Mouse (Mus musculus): ENCODE measurements around the gene Cript. TPM values are rescaled to one million over a fixed set of nuclear protein-coding genes. Genes with fewer than 3 reads are reported as not detected.

The Cript gene
- total and polyA plus RNA-seq, 3 experiments, result 30.2 to 41.8 TPM; not detected in 1

DNA sequence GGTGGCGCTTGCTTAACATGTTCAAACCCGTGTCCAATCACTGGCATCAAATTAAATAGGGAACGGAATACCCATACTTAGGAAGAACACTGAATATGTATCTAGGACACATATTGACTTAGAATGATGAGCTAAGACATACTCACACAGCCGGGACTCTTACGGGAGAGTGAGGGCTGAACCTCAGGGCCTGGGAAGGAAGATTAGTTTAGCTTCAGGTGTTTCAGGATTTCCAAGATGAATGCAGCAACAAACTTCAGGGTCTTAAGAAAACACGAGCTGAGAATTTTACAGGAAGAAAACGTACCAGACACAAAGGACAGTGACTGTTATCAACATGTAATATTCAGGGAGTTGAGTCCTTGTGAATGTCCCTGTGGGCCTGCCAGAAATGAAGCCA is 55.4 kb downstream of the Cript start:
- DNase-seq (ENCODE audit: low read depth, low spot score), result no peak
- Histone ChIP-seq H3K4me3 (ENCODE audit: control insufficient read depth in 1 of 2, insufficient read depth in 1 of 2, low read depth in 2 of 2, low read length in 2 of 2) (no peak overlapping the region), H3K9ac (ENCODE audit: control insufficient read depth, low read depth, low read length, poor library complexity, severe bottlenecking) (no peak overlapping the region)

DNA sequence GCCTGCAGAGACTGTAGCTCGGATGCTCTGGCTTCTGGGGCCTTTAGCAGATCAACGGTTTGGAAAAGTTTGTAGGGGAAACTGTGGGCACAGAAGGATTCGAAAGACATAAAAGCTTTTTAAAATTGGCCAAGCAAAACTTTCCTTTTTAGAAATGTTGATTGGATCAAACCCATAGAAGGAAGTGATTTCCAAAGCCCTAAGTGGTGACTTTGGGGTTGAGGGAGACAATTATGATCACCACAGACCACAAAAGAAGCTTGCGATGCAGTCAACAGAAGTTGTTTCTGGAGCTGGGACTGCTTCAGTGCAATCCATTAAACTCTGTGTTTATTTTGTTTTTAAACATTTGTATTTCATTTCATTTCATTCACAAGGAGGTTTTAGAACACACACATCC is 57.2 kb downstream of the Cript start:
- no peak for TF ChIP-seq NELFE (IDR thresholded peaks at IDR 0.05; ENCODE audit: low read depth, low read length)
- H3K27ac ChIP-seq (ENCODE audit: control insufficient read depth, low read depth, low read length), result no peak overlapping the region

More for the DNA sequence above, 55.4 kb downstream of the Cript start:
- no peak for TF ChIP-seq RAD21 (IDR thresholded peaks at IDR 0.05; ENCODE audit: low read depth, low read length)
- no peak for TF ChIP-seq JUND (IDR thresholded peaks at IDR 0.05; ENCODE audit: low read depth, low read length)
- TF ChIP-seq CHD1 (IDR thresholded peaks at IDR 0.05; ENCODE audit: low read depth, low read length), result no peak
- TF ChIP-seq RCOR1 (IDR thresholded peaks at IDR 0.05; ENCODE audit: low read depth, low read length), result no peak
- no peak for TF ChIP-seq ELF1 (IDR thresholded peaks at IDR 0.05; ENCODE audit: low read depth, low read length)
- Histone ChIP-seq H3K36me3 (ENCODE audit: control insufficient read depth in 1 of 2, insufficient read depth in 2 of 2, low read length in 2 of 2) (no peaks in the 10 kb centered on the region), H3K27me3 (ENCODE audit: control insufficient read depth in 1 of 2, insufficient read depth in 2 of 2, low read length in 2 of 2) (peaks cover 0 to 8% of the 10 kb centered on the region in 2 experiments; a peak in 3 of 4 replicates), H3K27ac (ENCODE audit: control insufficient read depth, low read depth, low read length) (no peak overlapping the region), H3K4me1 (ENCODE audit: control insufficient read depth in 1 of 2, insufficient read depth in 2 of 2, low read length in 2 of 2) (no peaks in the 10 kb centered on the region), H3K79me2 (ENCODE audit: control insufficient read depth, insufficient read depth, low read length, poor library complexity) (no peaks in the 10 kb centered on the region), H3K9me3 (replicated peaks; ENCODE audit: insufficient read depth, low read length) (no peaks in the 10 kb centered on the region)

DNA sequence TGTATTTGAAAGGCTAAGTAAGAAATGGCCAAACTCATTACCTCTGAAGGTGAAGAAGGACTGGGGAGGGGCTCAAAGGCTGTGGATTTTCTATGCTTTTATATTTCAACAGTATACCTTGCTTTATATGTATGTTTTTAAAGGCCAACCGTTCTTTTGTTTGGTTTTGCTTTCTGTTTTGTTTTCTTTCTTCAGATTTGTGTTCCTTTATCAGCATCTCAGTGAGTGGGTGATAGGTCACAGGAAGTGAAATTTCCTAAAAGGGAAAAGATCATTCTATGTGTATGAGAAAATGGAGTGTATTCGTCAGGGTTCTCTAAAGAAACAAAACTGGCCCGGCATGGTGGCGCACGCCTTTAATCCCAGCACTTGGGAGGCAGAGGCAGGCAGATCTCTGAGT is 58.3 kb downstream of the Cript start:
- TF ChIP-seq ZNF384 (IDR thresholded peaks at IDR 0.05; ENCODE audit: low read depth, low read length), result no peak
- no peak for TF ChIP-seq UBTF (IDR thresholded peaks at IDR 0.05; ENCODE audit: borderline replicate concordance, insufficient read depth, low read depth, low read length)
- TF ChIP-seq MAFK (IDR thresholded peaks at IDR 0.05; ENCODE audit: borderline replicate concordance, low read depth, low read length), result no peak
- no peak for TF ChIP-seq ZMIZ1 (IDR thresholded peaks at IDR 0.05; ENCODE audit: low read depth, low read length)
- TF ChIP-seq ELF1 (IDR thresholded peaks at IDR 0.05; ENCODE audit: low read depth, low read length), result no peak
- no peak for TF ChIP-seq SIN3A (IDR thresholded peaks at IDR 0.05; ENCODE audit: low read length)
- no peak for TF ChIP-seq BHLHE40 (IDR thresholded peaks at IDR 0.05; ENCODE audit: borderline replicate concordance, low read depth, low read length)
- TF ChIP-seq MAX (IDR thresholded peaks at IDR 0.05; ENCODE audit: low read length), result no peak
- TF ChIP-seq MEF2A (IDR thresholded peaks at IDR 0.05; ENCODE audit: extremely low read depth, insufficient replicate concordance, low read depth, low read length, poor library complexity, severe bottlenecking), result no peak
- no peak for TF ChIP-seq POLR2AphosphoS5 (IDR thresholded peaks at IDR 0.05; ENCODE audit: borderline replicate concordance, low read depth, low read length)
- no peak for TF ChIP-seq JUND (IDR thresholded peaks at IDR 0.05; ENCODE audit: low read depth, low read length)
- no peak for TF ChIP-seq RAD21 (IDR thresholded peaks at IDR 0.05; ENCODE audit: low read depth, low read length)
- H3K27ac ChIP-seq (ENCODE audit: control insufficient read depth, low read depth, low read length), result no peak overlapping the region
- no peak overlapping the region for H3K4me3 ChIP-seq (ENCODE audit: control insufficient read depth in 1 of 2, insufficient read depth in 1 of 2, low read depth in 2 of 2, low read length in 2 of 2)
- no peaks in the 10 kb centered on the region for H3K36me3 ChIP-seq (ENCODE audit: control insufficient read depth in 1 of 2, insufficient read depth in 2 of 2, low read length in 2 of 2)
- no peak for DNase-seq (ENCODE audit: low read depth, low spot score)
- H3K4me1 ChIP-seq (ENCODE audit: control insufficient read depth in 1 of 2, insufficient read depth in 2 of 2, low read length in 2 of 2), result no peaks in the 10 kb centered on the region
- peaks cover 1 to 3% of the 10 kb centered on the region in 2 experiments; a peak in 3 of 4 replicates for H3K27me3 ChIP-seq (ENCODE audit: control insufficient read depth in 1 of 2, insufficient read depth in 2 of 2, low read length in 2 of 2)
- H3K79me2 ChIP-seq (ENCODE audit: control insufficient read depth, insufficient read depth, low read length, poor library complexity), result no peaks in the 10 kb centered on the region
- H3K9ac ChIP-seq (ENCODE audit: control insufficient read depth, low read depth, low read length, poor library complexity, severe bottlenecking), result no peak overlapping the region
- H3K9me3 ChIP-seq (replicated peaks; ENCODE audit: insufficient read depth, low read length), result no peaks in the 10 kb centered on the region

More for the DNA sequence above, 57.2 kb downstream of the Cript start:
- Histone ChIP-seq H3K9ac (ENCODE audit: control insufficient read depth, low read depth, low read length, poor library complexity, severe bottlenecking) (no peak overlapping the region), H3K27me3 (ENCODE audit: control insufficient read depth in 1 of 2, insufficient read depth in 2 of 2, low read length in 2 of 2) (peaks cover 0 to 3% of the 10 kb centered on the region in 2 experiments; a peak in 2 of 4 replicates), H3K4me1 (ENCODE audit: control insufficient read depth in 1 of 2, insufficient read depth in 2 of 2, low read length in 2 of 2) (no peaks in the 10 kb centered on the region), H3K4me3 (ENCODE audit: control insufficient read depth in 1 of 2, insufficient read depth in 1 of 2, low read depth in 2 of 2, low read length in 2 of 2) (no peak overlapping the region), H3K9me3 (replicated peaks; ENCODE audit: insufficient read depth, low read length) (no peaks in the 10 kb centered on the region), H3K79me2 (ENCODE audit: control insufficient read depth, insufficient read depth, low read length, poor library complexity) (no peaks in the 10 kb centered on the region), H3K36me3 (ENCODE audit: control insufficient read depth in 1 of 2, insufficient read depth in 2 of 2, low read length in 2 of 2) (no peaks in the 10 kb centered on the region)
- no peak for DNase-seq (ENCODE audit: low read depth, low spot score)

Other genes starting within 250 kb of the Cript start
- not detected in 2 replicates for gene Tmem247, start 108.2 kb upstream of the Cript start, total RNA-seq (2012; rRNA removed)
- gene Tmem247, start 108.2 kb upstream of the Cript start, polyA plus RNA-seq (2012; ENCODE audit: insufficient read depth in 1 of 2, insufficient read length in 2 of 2, low read depth in 1 of 2, low replicate concordance in 2 of 2, missing spikeins in 1 of 2), result not detected
- not detected in 2 replicates for gene Atp6v1e2, start 77.7 kb upstream of the Cript start, total RNA-seq (2012; rRNA removed)
- gene Atp6v1e2, start 77.7 kb upstream of the Cript start, polyA plus RNA-seq (2012; ENCODE audit: insufficient read depth in 1 of 2, insufficient read length in 2 of 2, low read depth in 1 of 2, low replicate concordance in 2 of 2, missing spikeins in 1 of 2), result not detected
- 3.1 and 3.7 TPM in 2 replicates for gene Rhoq, start 62.5 kb upstream of the Cript start, total RNA-seq (2012; rRNA removed)
- 10 to 100 TPM in 1 of 2 experiments, 1 to 10 TPM in 1; 9.4 to 34.9 TPM for gene Rhoq, start 62.5 kb upstream of the Cript start, polyA plus RNA-seq (2012; ENCODE audit: insufficient read depth in 1 of 2, insufficient read length in 2 of 2, low read depth in 1 of 2, low replicate concordance in 2 of 2, missing spikeins in 1 of 2)
- 24.1 and 24.8 TPM in 2 replicates for gene Pigf, start 144 bp upstream of the Cript start, total RNA-seq (2012; rRNA removed)
- gene Pigf, start 144 bp upstream of the Cript start, polyA plus RNA-seq (2012; ENCODE audit: insufficient read depth in 1 of 2, insufficient read length in 2 of 2, low read depth in 1 of 2, low replicate concordance in 2 of 2, missing spikeins in 1 of 2), result 10 to 100 TPM in 1 of 2 experiments, not detected in 1; 19.2 TPM
- gene Socs5, start 82.1 kb downstream of the Cript start, total RNA-seq (2012; rRNA removed), result 6.0 and 6.4 TPM in 2 replicates
- gene Socs5, start 82.1 kb downstream of the Cript start, polyA plus RNA-seq (2012; ENCODE audit: insufficient read depth in 1 of 2, insufficient read length in 2 of 2, low read depth in 1 of 2, low replicate concordance in 2 of 2, missing spikeins in 1 of 2), result 1 to 10 TPM in 1 of 2 experiments, not detected in 1; 9.7 TPM
- 41.4 and 52.6 TPM in 2 replicates for gene Mcfd2, start 240.4 kb downstream of the Cript start, total RNA-seq (2012; rRNA removed)
- gene Mcfd2, start 240.4 kb downstream of the Cript start, polyA plus RNA-seq (2012; ENCODE audit: insufficient read depth in 1 of 2, insufficient read length in 2 of 2, low read depth in 1 of 2, low replicate concordance in 2 of 2, missing spikeins in 1 of 2), result 10 to 100 TPM in 1 of 2 experiments, not detected in 1; 50.4 TPM